In the genomic region with DNA sequence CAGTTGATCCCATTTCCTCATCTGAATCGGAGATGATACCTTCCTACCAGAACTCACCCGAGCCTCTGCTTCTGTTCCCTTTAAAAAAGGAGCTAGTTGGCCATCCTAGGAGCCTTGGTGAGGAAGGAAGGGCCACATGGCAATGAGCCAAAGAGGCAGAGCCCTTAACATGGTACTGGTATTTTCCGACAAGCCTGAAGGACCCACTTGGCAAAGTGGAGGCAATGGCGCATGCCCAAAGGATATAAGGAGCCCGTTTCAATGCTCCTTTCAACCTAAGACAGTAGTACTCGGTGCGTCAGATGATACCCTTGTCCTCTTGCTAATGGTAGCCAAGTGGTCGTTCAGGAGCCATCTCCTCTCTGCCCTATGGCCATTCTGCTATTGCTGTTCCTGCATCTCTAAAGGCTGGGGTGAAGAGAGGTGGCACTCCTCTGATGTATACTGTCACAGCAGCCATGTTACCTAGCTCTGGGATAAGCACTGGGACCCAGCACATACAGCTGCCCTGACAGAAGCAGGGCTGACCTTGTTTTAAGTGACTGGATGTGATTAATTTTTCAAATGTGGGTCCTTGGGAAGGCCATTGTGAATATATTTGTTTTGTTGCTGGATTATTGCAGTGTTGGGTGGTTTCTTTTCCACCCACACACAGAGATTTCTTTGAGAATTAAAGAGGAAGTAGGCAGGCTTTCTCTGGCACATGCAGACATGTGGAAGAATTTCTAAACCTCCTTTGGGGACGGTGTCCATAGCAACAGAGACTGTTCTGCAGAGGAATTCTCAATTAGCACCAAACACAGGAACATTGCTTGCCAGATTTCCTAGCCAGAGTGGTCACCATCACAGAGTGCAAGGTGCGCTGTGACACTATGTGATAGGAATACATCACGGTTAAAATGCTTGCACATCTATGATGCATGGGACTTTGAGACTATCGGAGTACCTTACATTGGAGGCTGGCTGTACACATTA, we compare ENCODE assay signal across 9 mouse cellular contexts.
DNase-seq lines count a peak whose midpoint lies in the region; ATAC-seq and TF ChIP-seq lines count a peak whose summit lies in the region.
"Had no signal": no experiment of that assay in that cellular context is flagged by ENCODE, and none has a peak within 500 bp of the region (broad histone marks: within the 10 kb centered on the region; RNA-seq: fewer than 3 reads in every experiment).

No protein-coding gene starts in this region.

- peaks cover 67% of the 10 kb centered on the region for H3K4me1 ChIP-seq in forebrain, postnatal 0 days (ENCODE audit: insufficient read depth)
- peaks cover 52% of the 10 kb centered on the region for H3K4me1 ChIP-seq in hindbrain, postnatal 0 days (ENCODE audit: insufficient read depth, low read length)

- H3K4me2 ChIP-seq in forebrain, postnatal 0 days (ENCODE audit: low read depth), result no peak overlapping the region
- H3K4me2 ChIP-seq in hindbrain, postnatal 0 days (ENCODE audit: low read depth, low read length), result no peak overlapping the region

- H3K9ac ChIP-seq in forebrain, postnatal 0 days, result no peak overlapping the region
- 0 out of 2 replicates have a peak overlapping the region, but pooled peaks have one; percentile 13 for H3K9ac ChIP-seq in hindbrain, postnatal 0 days (replicated peaks; ENCODE audit: low read length)

- H3K4me3 ChIP-seq in forebrain, postnatal 0 days (ENCODE audit: low read depth, low read length), result no peak overlapping the region
- H3K4me3 ChIP-seq in hindbrain, postnatal 0 days (ENCODE audit: low read length), result no peak overlapping the region
- H3K4me3 ChIP-seq: myocyte had no signal

- DNase-seq in adrenal gland, adult 2 months, result peak; percentile 27
- DNase-seq in adrenal gland, postnatal 14 days, result no peak
- peak; percentile 85 for DNase-seq in forebrain, postnatal 0 days
- peak; percentile 92 for DNase-seq in hindbrain, postnatal 0 days (ENCODE audit: low spot score)
- peak; percentile 14 for DNase-seq in lung, postnatal 25 days (ENCODE audit: low spot score)
- peak; percentile 66 to 80 for DNase-seq in right cerebral cortex, postnatal 36 days (ENCODE audit: low spot score in 2 of 2)
- no peak for DNase-seq in thymus, postnatal 10 days (ENCODE audit: low spot score in 2 of 2)
- no peak for DNase-seq in T-cell, adult 2 months (ENCODE audit: low spot score)

- H3K36me3 ChIP-seq in forebrain, postnatal 0 days (ENCODE audit: insufficient read depth), result no peaks in the 10 kb centered on the region
- no peaks in the 10 kb centered on the region for H3K36me3 ChIP-seq in hindbrain, postnatal 0 days (ENCODE audit: insufficient read depth, low read length)

- WGBS in forebrain, postnatal 0 days, result 24% methylated on average over 12 of the region's 12 CpGs
- WGBS in hindbrain, postnatal 0 days, result 34% methylated on average over 12 of the region's 12 CpGs

- no peak for TF ChIP-seq CTCF in forebrain, postnatal 0 days (IDR thresholded peaks at IDR 0.05; ENCODE audit: low read depth)
- no peak for TF ChIP-seq CTCF in hindbrain, postnatal 0 days (IDR thresholded peaks at IDR 0.05; ENCODE audit: low read depth)

- no peaks in the 10 kb centered on the region for H3K9me3 ChIP-seq in forebrain, postnatal 0 days (ENCODE audit: low read length)
- H3K9me3 ChIP-seq in hindbrain, postnatal 0 days (ENCODE audit: low read length), result no peaks in the 10 kb centered on the region

- H3K27me3 ChIP-seq in forebrain, postnatal 0 days (ENCODE audit: insufficient read depth, low read length), result no peaks in the 10 kb centered on the region
- H3K27me3 ChIP-seq in hindbrain, postnatal 0 days (ENCODE audit: insufficient read depth, low read length), result no peaks in the 10 kb centered on the region

- peak overlapping the region; percentile 87 for H3K27ac ChIP-seq in forebrain, postnatal 0 days (ENCODE audit: low read depth, low read length)
- peak overlapping the region; percentile 84 for H3K27ac ChIP-seq in hindbrain, postnatal 0 days

- peak; percentile 78 for ATAC-seq in forebrain, postnatal 0 days
- ATAC-seq in hindbrain, postnatal 0 days, result peak; percentile 78

Comparison
In these comparisons a context has a peak if more than half of its experiments do, and no peak if none do; other contexts are left out.
1. DNase-seq: peak in adrenal gland, adult 2 months (single experiment), forebrain, postnatal 0 days (single experiment), hindbrain, postnatal 0 days (single experiment), lung, postnatal 25 days (single experiment) and right cerebral cortex, postnatal 36 days (2 of 2); none in adrenal gland, postnatal 14 days (single experiment), thymus, postnatal 10 days (0 of 2) and T-cell, adult 2 months (single experiment).